Mouse (Mus musculus) urinary bladder, postnatal 36 days (tissue): ENCODE measurements around the gene Wdr5b.
A peak's percentile ranks its signal among the peaks of the same experiment; 100 is the strongest.
"Not testable (repeated sequence)": the region's sequence is repeated elsewhere in the genome, so short reads cannot be mapped to it uniquely, and the experiment has no call there.

ENCODE experiments used
- DNase-seq, 2 experiments: peaks; one replicate each; pipeline ENCODE4 v3.0.0; 2022; ENCODE audit warnings: low spot score in 2 of 2, mixed read lengths in 1 of 2

Wdr5b gene

DNA sequence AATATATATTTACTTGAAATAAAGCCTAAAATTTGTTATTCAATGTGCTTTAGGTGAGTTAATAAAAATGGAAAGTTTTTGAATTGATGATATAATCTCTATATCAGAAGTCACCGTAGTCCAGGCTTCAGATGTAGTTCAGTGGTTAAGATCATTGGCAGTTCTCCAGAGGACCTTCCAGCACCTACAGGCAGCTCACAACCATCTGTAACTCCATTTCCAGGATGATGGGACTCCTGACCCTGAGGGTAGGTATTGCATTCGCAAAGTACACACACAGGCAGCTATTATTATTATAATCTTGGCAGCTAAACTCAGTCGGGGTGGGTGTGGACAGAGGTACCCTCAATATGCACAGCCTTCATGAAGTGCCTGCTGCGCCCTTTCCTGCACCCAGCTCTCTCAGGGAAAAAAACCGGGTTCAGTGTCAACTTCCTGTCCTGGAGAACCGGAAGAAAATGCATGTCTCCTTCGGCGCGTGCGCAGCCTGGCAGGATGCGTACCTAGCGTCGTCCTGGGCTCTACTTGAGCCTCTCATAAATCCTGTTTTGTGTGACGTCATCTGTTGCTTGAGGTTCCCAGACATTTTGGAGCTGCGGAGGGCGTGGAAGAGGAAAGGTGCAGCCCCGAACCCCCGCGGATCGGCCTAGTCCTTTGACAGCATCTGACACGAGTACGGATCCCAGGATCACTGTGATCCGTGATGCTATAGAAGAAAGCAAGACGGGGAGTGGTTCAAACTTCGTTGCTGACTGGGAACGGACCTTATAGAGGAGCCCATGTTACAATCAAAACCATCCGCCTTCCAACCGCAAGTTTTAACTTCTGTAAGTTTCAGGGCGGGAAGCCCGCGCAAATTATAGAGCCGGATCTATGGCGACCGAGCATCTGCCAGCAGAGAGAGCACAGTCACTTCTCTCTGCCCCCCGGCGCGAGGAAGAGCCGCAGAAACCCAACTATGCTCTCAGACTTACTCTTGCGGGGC, at the start of gene Wdr5b:
TSS of gene Wdr5b (plus strand) at position 551 of the 985 bp plus-strand sequence.
- peak; percentile 77 to 91 for DNase-seq

DNA sequence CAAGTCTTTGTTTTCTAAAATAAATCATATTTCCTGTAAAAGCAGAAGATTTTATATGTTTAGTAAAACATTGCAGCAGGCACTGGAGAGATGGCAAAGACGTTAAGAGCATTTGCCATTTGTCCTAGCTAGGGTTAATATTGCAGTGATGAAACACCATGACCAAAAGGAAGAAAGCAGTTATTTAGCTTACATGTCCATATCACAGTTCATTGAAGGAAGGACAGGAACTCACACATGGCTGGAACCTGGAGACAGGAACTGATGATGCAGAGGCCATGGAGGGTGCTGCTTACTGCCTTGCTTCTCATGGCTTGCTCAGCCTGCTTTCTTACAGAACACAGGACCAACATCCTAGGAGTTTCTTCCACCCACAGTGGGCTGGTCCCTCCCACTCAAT, 48.6 kb upstream of the Wdr5b start:
- no peak for DNase-seq

GRCm38 (mm10) chr16:35993316-35993715, 47.7 kb upstream of the Wdr5b start:
- no peak for DNase-seq

GRCm38 (mm10) chr16:35998852-35999251, 42.1 kb upstream of the Wdr5b start:
- not testable (repeated sequence) for DNase-seq

DNA sequence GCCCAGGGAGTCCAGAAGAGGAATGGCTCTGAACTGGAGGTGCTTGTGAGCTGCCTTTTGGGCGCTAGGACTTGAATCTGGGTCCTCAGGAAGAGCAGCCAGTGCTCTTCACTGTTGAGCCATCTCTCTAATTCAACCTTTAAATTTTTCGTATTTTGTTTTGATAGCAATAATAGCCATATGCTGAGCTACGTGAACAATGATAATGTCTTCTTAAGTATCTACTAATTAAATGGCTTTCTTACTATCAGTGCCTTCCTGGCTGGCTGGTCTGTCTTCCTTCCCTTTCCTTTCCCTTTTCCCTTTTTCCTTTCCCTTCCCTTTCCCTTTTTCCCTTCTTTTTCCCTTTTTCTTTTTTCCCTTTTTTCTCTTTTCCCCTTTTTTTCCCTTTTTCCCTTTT, 32.6 kb upstream of the Wdr5b start:
- no peak for DNase-seq

DNA sequence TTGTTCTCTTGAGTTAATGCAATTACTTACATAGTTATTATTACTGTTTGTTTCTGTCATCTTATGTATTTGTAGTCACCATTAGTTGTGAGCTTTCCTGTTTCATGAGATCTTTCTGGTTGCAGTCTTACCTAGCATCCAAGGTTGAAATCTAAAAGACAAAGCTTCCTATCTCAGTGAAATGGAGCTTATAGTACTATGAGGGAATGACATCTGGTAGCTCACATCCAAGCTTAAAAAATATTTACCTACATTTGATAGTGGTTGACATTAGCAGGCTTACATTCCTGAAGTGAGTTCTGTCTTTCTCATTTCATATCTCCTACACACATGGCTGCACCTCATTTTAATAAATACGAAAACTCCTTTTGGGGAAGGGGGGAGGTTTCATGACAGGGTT, 24.7 kb upstream of the Wdr5b start:
- DNase-seq: no peak

DNA sequence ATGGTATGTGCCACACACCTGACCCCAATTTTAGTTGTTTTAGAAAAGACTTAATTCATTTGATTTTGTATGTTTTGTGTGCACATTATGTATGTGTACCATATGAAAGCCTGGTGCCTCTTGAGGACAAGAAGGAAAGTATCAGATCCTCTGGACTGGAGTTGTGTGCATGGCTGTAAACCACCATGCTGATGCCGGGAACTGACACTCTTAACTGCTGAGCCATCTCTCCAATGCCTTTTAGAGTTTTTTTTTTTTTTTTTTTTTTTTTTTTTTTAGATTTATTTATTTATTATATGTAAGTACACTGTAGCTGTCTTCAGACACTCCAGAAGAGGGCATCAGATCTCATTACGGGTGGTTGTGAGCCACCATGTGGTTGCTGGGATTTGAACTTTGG, 12.9 kb upstream of the Wdr5b start:
- DNase-seq: not testable (repeated sequence)

GRCm38 (mm10) chr16:36041625-36042020, 633 bp downstream of the Wdr5b start:
- DNase-seq: no peak

DNA sequence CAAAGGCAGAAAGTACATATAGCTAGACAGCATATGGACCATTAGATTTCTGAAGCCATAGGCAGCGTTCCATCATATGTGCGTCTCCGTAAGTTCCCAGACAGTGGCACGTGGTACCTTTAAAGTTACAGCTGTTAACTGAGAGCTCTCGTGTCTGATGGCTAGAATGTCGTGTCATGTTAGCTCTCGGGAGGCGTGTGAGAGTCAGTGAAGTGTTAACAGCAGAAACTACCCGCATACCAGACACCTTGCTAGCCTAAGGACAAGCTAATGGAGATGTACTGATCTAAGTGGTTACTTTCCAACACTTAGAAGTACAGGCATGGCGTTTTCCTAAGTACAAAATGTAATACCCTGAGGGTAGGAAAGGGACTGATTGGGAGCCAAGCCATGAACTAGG, 2.1 kb downstream of the Wdr5b start:
- DNase-seq: no peak

DNA sequence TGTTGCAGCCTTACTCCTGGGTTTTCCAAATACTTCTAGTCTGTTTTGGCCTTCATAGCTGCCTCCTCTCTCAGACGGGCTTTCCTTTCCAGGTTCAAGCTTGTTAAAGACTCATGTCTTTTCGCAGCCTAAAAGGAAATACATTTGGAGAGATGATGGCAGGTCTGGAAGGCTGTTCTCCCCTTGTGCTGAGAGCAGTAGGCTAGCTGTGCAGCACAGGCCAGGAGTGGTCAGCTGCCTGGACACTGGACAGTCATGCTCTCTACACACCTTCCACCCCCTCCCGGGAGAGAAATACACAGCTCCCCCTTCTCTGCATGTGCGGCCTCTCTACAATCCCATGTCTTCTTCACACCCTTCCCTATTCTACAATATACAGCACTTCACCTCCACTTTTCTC, 3.0 kb downstream of the Wdr5b start:
- DNase-seq: no peak

- DNase-seq: no peak
Measured at GRCm38 (mm10) chr16:36047538-36047937, 6.5 kb downstream of the Wdr5b start.

DNA sequence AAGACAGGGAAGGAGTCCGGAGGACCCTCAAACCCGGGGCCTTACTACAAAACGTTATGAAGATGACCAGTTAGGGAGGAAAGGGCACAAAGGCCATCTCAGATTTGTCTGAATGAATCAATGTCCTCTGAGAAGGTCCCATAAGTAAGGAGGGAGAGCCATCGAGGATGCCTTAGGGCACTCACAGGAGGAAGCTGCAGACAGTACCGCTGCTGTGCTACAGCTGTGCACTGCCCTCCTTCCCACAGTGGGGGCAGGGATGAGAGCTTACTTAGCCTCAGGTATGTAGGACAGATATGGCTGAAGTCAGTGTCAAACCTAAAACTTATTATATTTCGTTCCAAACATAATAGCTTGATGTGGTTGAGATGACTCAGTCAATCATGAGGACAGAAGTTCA, 10.5 kb downstream of the Wdr5b start:
- no peak for DNase-seq

DNA sequence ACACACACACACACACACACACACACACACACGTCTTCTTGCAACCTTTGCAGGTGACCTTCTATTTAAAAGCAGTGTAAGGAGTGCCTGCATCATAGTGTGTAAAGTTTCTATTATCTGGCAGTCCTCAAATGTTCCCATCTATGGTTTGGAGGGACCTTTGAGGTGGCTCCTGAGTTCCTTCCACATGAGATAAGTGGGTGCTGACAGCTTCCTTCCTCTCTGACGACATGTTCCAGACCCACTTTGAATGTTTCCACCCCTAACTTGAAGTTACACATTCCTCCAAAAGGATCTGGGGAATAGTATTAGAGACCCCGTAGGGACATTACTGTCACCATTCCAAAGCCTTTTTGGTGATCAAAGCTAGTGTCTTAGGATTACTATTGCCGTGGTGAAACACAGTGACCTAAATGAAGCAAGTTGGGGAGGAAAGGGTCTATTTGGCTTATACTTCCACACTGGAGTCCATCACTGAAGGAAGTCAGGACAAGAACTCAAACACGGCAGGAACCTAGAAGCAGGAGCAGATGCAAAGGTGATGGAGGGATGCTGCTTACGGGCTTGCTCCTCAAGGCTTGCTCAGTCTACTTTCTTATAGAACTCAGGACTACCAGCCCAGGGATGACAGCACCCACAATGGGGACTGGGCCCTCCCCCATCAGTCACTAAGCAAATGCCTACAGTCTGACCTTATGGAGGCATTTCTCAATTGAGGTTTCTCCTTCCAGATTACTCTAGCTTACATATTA, 12.7 kb downstream of the Wdr5b start:
- DNase-seq: no peak

GRCm38 (mm10) chr16:36054920-36055319, 13.9 kb downstream of the Wdr5b start:
- DNase-seq: no peak

GRCm38 (mm10) chr16:36056416-36056815, 15.4 kb downstream of the Wdr5b start:
- DNase-seq: no peak

DNA sequence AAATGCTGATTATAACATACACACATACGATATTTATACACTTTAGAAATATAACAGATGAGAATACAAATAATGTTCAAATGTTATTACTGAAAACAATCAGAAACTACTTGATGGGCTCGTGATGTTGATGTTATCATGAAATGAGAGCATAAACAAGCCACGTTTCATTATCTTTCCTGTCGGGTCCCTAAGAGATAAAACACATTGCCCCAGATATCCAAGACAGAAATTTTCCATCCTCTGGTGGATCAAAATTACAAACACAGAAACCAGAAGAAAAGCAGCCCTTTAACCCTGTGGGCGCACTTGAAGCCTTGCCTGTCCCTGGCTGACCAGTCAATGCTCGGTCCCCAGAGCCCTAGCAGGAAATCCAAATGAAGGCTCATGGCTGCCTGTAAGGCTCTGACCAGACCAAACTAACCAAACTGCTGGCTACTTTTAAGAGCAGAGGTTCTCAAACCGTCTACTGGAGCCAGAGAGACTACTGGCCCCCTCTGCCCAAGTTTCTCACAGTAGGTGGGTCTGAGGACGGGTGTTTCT, 17.0 kb downstream of the Wdr5b start:
- DNase-seq: no peak

DNA sequence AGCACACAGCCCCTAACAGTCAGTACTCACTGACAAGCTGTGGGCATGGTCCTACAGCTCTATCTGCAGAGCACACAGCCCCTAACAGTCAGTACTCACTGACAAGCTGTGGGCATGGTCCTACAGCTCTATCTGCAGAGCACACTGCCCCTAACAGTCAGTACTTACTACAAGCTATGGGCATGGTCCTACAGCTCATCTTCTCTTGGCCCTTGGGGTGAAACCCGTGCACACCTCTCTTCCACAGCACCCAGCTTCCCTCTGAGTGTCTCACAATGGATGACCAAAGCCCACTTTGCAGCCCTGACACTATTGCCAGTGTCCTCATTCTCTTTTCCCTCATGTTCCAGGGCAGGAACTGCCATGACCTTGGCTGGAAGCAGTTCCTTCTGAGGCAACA, 21.5 kb downstream of the Wdr5b start:
- DNase-seq: not testable (repeated sequence)

DNA sequence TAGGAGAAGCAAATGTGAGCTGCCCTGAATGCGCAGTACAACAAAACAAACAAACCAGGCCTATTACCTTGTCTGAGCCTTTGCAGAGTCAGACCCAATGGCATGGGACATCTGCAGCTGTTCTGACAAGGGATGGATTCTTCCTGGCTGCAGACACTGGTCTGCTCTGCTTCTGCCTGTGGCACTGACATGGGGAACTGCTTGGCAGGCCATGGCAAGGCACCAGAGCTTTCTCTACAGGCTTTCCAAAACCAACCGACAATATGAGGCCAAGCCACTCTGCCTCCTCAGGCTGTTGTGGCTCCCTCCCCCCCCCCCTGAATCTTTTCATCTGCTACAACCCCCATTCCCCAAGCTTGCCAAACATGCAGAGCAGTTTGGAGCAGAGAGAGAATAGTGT, 22.3 kb downstream of the Wdr5b start:
- no peak for DNase-seq

GRCm38 (mm10) chr16:36064904-36065303, 23.9 kb downstream of the Wdr5b start:
- no peak for DNase-seq

DNA sequence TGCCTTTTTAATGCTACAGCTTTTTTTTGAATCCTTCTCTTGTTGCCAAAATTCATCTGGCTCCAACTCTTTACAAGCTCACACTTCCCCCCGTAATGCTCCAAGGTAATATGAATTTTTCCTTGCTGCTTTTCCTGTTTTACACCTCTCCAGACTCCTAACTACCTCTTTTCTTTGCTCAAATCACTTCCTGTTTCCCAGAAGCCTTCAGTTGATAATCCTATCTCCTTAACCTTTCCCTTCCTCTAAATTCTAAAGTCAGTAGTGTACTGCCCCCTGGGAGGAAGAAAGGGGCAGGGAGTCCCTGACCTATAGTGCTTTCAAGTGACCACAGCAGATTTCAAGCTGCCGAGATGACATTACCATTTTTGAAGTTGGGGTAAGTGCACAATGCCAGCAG, 26.7 kb downstream of the Wdr5b start:
- DNase-seq: no peak

DNA sequence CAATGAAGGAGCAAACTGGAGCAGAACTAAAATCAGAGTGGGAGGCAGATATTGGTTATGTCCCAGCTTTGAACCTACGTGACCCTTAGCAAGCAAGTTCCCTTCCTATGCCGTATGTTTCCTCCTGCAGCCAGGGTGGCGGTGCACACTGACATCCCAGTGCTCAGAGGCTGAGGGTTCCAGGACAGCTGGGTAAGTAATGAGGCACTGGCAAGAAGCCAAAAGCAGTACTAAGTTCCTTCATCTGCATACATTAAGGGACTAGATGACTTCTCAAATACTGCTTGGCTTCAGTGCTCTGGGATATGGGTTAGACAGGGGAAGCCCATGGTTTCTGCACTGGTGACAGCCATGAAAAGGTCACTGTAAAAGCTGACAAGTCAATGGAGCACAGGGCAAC, 27.4 kb downstream of the Wdr5b start:
- DNase-seq: no peak

DNA sequence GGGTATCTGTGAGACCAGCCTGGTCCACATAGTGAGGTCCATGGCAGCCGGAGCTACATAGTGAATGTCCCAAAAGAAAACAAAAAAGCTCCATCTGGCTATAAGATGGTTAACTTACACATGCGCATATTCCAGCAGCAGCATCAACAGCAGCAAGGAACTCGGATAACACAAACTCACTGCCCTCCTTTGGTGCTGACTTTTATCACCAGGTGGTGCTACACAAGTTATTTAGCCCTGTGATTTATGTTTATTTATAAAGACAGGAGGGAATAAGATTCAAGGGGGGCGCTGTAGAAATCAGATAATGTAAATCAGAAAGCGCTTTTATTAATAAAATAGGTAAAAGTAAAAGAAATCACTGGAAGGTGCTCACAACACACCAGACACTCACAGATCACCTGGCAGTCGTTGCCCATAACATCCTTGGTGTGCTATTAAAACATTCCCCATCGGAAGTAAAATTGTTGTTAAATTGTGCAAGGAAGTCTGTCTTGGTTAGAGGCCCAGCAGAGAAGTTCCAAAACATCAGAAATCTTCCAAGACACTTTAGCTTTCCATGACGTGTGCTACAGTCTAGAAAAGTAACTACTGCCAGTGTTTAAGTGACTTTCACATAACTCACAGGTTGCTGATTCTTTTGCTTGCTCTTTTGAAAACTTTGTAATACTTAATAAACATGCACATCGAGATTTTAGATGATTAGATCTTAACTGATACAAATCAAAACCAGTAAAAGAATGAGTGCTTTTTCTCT, 29.0 kb downstream of the Wdr5b start:
- DNase-seq: no peak
